Mouse (Mus musculus) ES-CJ7 (cell line): ENCODE measurements around the gene Ift122.

Experiments
- DNase-seq: peaks from one replicate; pipeline ENCODE4 v3.0.0; 2011; ENCODE audit warnings: low read depth, low spot score

Ift122 gene

DNA sequence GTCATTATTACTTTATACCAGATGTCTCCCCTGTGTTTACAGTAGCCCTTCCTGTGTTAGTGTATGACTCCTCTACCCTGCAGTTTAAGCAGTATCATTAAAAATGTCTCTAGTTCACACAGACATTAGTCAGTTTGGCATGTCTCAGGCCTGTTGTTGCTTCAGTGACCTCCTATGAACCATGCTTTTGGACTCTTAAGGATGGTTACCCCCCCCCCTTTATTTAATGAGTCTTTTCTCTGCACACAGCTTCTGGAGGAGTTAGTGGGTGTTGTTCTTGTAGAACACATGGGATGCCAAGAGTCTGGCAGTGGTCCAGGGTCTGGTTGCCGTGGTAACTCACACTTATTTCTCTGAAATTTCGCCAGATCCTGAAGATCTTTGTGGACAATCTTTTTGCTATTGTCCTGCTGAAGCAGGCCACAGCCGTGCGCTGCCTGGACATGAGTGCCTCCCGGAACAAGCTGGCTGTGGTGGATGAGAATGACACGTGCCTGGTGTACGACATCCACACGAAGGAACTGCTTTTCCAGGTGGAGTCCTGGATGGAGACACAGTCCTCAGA, 38.3 kb downstream of the Ift122 start:
- no peak for DNase-seq

DNA sequence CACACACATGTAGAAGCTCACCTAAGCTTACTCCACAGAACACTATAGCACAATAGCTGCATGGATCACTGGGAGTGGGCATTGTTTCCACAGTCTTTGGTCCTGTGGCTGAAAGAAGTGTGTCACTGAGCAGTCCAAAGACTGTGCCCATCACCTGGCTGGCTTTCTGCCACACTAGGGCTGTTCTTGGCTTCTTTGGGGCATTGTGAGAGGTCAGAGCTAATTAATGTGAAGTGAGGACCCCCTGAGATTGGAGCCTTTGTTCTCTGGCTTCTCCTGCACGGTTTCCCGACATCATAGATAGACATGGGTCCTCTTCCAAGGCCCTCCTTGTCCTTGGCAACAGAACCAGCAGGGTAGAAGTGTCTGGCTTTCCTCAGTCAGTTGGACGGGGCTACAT, 39.1 kb downstream of the Ift122 start:
- DNase-seq, result no peak

DNA sequence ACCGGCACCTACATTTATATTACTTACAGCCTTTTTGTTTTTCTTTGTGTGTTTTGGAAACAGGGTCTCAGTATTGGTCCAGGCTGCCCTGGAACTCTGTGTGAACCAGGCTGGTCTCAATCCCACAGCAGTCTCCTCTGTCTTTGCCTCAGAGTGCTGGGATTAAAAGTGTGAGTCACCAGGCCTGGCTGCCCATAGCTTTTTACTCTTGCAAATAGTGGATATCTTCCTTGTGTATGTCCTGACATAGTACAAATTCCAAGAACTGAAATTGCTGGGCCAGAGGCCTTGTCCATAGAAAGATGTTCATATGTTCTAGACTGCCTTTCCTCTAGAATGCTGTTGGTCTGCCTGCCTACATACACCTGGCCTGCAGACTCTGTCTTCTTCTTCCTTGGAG, 43.1 kb downstream of the Ift122 start:
- DNase-seq, result no peak

DNA sequence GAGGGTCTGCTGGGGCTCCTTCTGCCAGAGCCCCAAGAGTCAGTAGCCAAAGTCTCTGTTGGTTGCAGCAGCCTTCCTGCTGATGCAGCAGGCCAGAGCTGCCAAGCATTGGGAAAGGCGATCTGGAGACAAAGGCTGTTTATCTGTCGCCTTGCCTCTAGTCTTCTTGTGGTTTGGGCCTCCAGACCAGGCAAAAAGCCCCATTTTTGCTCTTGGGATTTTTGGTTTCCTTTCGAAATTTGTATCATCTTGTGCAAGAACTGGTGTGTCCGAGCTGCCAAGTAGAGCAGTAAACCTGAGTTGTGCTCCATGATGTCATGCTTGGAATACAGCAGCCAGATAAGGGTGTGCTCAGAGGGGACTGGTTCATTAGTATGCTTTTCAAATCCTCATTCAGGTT, 43.8 kb downstream of the Ift122 start:
- DNase-seq, result no peak

DNA sequence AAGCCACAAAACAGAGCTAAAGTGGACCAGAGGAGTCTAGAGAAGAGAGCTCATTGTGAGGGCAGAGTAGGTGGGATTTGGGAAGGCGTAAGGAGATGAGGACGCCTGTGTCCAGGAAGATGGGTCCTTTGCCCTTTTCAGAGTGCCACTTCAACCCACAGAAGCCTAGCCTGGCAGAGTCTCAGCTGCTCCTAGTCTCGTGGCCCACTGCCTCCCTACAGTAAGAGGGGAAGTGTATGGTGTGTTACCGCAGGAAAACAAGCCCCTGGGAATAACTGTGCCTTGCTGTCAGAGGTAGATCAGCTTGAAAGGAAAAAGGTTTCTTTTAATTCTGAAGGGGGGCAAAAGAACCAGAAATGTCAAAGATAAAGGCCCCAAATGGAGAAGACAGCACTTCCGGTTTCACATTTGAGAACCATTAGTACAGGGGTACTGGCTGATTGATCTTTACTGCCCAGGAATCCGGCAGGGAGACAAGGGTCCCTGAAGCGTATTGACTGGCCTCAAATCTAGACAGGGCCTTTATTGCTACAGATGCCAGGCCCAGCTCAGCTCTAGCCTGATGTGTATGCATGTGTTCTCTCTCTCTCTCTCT, 44.8 kb downstream of the Ift122 start:
- DNase-seq, result no peak

DNA sequence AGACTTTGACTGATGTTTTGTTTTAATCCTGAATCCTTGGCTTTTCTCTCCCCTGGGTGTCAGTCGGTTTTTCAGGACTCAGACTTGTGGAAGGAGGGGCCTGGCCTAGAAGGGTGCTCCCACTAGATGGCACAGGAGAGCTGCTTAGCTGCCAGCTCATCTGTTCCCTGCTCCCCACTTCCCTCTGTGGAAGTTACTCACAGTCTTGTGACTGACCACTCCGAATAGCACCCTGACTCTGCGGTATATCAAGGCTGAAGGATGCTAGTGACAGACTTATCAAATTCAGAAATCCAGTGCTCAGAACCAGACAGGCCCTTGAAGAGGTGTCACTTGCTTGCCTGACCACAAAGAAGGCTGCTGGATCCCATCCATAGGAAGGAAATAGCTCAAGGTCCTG, 47.8 kb downstream of the Ift122 start:
- DNase-seq, result peak; percentile 30

DNA sequence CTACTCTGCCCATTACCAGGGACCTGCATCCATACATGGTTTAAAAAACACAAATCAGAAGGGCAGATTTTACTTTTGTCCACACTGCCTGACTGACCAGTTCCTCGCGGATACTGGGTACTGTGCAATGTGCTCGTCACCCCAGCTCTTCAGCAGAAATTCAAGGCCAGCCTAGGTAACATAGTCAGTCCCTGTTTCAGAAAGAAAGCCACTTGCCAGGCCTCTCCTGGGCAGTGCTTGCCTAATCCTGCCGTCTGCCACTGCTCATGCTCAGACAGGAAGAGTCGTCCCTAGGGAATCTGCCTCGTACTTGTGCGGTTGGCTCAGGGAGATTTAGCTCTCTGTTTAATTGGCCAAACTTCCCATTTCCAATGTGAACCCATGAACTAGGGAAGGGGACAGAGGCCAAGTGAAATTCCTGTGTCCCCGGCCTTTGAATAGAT, 48.2 kb downstream of the Ift122 start:
- DNase-seq, result no peak

DNA sequence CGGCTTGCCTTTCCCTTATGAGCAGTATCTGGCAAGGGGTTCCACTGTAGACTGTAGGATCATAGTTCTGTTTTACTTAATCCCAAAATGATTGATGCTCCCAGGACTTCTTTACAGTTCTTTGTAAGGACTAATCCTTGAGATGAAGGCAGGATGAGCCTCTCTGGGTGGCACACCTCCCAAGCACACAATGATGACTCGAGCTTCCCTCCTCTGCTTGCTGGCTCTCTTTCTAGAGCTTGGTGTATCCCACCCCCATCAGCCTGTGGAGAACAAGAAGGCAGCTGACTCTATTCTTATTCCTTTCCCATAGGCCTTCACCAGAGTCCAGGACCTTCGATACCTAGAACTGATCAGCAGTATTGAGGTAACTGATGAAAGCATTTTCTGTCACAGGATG, 49.3 kb downstream of the Ift122 start:
- no peak for DNase-seq

DNA sequence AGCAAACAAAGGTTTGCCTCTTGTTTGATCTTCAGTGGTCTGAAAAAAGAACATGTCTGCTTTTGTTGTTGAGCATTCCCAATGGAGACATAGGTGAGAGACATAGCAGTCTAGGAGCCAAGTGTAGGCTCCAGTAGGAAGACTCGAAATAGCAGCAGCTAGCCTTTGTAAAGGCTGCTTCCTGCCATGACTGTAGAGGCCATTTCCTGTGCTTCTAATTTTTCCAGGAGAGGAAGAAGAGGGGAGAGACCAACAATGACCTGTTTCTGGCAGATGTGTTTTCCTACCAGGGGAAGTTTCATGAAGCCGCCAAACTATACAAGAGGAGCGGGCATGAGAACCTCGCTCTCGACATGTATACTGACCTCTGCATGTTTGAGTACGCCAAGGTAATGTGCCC, 52.3 kb downstream of the Ift122 start:
- no peak for DNase-seq

DNA sequence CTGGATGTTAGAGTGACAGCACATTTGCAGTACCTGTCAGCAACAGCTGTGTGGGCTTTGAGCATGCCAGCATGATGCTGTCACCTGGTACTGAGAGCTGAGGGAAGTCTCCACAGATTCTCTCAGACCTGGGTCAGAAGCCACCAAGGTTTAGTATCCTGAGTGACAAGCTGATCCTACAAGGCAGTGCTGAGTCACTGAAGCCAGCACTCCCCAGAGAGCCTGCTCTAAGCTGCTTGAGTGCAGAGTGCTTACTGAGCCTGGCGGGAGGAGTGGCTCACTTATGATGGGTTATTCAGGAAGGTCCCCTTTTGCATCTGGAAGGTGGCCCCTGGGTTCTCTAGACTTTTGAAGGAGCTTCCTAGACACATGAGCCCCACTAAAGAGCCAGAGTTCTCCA, 53.2 kb downstream of the Ift122 start:
- DNase-seq, result no peak

DNA sequence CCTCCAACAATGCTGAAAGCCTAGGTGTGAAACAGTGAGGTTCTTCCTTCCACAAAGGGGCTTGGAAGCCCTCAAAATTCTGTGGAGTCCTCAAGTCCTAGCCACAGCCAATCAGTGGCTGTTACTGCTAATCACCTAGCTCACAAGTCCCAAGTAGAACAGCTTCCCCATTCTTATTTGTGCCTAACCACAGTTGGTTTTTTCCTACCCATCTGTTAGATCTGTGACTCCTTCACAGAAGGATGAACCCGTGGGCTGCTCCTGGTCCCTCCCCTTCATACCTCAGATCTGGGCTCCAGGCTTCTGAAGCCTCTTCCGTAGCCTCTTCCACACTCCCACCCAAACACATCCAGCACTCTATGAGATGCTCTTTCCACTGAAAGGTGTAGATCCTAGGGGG, 53.6 kb downstream of the Ift122 start:
- DNase-seq, result no peak

DNA sequence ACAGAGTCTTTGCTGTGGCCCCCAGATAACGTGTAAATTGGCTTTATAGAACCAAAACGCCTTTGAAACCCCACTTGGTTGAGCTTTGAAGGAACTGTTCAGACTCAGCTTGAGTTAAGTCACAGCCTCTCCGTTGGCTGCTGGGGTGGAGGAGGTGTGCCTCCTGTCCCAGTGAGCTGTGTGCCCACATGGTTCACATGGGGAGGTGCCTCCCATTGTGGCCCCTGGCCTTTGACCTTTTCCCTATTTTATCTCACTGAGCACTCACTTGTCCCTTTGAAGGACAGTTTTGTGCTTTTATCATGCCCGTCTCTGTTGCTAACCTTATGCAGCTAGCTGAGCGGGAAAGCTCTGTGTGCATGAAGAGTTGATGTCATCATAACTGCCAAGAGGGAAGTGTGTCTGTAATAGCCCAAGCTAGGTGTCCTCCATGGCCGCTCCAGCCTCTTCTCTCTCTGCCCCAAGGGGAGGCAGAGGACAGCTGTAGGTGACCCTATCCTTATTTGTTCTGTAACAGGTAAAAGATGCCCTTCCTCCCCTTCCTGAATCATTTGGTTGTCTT, 55.2 kb downstream of the Ift122 start:
- DNase-seq, result no peak

DNA sequence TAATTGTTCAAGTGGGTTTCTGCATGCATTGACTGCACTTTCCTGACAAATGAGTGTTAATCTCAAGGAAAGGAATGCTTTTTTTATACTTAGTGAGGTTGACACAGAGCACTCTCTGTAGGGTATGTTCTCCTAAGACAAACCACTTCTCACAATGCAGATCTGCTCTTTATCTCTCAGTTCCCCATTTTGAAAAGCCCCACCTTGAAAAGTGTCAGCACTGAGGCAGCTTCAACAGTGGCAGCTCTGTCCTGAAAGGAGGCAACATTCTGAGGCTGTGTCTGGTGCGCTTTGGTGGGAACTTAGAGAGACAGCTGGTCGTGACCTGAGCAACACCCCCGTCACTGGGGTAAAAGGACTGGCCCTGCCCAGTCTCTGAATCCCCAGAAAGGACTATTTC, 55.8 kb downstream of the Ift122 start:
- DNase-seq, result no peak

DNA sequence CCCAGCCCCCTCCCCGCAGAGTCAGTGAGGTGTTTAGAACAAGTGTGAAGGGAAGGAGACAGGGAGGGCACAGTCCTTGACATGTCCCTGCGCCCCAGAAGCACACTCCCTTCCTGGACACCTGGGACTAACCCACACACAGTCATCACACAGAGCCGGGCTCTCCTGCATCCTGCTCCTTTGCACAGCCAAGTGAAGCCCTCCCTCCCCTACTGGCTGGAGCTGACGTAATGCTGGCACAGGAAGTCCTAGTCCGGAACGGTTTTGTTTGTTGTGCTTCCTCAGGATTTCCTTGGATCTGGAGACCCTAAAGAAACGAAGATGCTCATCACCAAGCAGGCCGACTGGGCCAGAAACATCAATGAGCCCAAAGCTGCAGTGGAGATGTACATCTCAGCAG, 56.7 kb downstream of the Ift122 start:
- DNase-seq, result no peak

DNA sequence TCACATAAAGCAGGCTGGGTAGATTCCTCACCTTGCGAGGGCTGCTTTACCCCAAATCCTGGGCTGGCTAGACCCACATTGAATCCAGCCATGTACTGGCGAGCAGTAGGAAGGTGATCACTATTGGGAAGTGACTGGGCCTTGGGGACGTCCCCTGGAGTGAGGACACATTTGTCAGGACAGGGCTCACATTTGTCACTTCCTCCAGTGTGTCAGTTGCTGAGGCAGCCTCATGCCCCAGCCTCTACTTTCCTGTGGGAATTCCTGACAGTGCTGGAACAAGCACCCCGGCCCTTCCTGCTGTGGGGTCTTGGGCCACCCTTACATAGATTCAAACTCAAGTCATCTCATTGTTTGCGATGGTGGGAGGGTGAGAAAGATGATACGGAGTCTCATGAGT, 58.5 kb downstream of the Ift122 start:
- no peak for DNase-seq

DNA sequence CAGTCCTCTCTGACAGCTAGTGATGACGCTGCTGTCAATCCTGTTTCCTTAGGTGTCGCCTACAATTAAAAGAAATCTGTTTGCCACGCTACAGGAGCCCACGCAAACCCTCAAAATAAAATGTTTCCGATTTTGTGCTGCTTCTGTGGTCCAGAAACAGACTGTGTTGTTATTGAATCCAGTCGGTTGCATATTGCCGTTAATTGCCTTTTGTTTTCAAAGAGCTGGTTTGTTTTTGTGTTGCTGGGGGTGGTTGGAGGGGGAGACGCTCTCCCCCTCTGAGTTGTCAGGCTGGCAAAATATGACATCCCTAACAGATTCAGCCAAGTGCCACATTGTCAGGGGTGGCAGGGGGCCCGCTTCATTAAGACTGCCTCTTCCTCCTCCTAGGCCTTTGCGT, 60.2 kb downstream of the Ift122 start:
- no peak for DNase-seq

DNA sequence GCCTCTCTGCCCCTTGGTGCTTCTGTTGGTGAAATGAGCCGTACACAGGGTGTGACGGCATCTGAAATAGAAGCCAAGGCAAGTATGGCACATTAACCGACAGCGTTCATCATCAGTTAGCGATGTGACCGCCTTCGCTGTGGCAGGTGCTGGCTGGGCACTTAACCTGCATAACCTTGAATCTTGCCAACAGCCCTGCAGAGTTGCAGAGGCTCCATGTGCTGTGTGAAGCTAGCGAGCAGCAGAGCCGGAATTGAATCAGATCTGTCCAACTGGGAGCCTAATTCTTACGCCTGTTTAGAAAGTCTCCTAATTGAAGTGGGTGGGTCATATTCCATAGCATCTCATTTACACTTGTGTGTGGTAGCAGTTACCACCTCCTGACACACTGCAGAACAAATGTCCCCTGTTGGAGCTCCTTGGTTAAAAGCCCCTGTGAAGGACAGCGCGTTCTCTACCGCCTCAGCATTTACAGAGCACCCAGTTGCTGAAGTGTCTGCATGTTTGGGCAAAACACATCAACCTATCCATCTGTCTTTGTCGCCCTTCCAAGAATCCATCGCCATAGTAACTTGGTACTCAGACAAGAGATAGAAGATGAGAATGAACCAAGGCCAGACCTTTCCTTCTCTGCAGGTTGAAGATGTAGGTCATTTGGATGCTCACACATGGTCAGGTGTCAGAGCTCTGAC, 61.4 kb downstream of the Ift122 start:
- DNase-seq, result no peak

DNA sequence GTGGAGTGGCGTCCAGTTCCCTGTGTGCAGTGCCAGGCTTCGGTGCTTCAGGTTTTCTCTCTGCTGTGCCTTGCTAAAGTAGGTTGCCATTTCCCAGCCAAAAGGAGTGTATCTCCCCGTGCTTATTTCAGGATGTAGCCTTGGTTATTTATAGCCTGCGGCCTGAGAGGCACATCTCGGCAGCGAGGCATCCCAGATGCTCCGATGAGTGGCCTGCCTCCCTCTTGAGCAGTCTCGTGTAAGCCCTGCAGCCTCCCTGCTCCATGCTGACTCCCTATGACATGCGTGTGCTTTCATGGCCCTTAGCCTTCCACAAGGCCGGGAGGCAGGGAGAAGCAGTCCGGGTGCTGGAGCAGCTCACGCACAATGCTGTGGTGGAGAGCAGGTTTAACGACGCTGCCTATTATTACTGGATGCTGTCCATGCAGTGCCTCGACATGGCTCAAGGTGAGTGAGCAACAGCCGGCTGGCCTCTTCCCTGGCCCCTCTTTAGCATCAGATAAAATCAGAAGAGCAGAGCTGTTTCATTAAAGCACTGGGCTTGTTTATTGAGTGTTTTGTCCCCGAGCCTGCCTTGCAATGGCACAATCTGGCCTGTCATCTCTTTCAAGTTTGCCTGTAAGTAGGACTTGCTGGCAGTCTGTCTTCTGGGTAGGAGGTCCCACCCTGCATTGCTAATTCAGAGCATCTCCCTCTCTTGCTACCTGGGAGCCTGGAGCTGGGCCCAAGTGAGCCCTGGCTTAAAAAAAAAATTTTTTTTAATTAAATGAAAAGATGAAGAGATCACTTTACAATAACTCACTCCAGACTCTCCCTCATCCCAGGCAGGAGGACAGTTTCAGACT, 62.6 kb downstream of the Ift122 start:
- DNase-seq, result no peak

DNA sequence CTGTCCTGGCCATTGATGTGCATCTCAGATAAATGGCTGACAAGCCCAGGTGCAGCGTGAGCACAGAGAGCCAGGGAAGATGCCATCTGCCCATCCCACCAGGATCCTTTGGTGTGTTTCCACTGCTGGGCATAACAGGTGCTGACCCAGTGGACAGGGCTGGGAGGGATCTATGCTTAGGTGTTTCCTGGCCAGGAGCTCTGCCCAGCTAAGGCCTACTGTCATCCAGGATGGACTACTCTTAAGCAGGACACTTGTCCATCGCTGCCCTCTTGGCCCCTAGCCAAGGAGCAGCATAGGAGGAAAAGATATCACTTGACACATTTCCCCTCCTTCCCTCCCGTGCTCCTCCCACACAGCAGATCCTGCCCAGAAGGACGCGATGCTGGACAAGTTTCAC, 63.3 kb downstream of the Ift122 start:
- no peak for DNase-seq

DNA sequence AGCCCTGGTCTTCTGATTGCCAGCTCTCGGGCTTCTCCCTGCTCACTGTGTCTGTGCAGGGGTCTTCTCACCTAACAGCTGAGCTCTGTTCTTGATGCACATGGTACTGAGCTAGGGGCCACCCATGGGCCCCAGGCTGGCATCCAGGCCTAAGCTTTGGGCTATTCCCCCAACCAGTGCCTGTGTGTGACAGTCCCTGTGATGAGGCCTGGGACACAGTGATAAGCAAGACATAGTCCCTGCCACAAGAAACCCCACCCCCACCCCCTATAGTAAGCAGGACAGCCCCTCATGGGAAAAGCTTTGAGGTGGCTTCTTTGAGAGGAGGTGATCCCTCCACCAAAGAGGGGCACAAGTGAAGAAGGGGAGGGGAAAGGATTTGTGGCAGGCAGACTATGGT, 65.3 kb downstream of the Ift122 start:
- no peak for DNase-seq

DNA sequence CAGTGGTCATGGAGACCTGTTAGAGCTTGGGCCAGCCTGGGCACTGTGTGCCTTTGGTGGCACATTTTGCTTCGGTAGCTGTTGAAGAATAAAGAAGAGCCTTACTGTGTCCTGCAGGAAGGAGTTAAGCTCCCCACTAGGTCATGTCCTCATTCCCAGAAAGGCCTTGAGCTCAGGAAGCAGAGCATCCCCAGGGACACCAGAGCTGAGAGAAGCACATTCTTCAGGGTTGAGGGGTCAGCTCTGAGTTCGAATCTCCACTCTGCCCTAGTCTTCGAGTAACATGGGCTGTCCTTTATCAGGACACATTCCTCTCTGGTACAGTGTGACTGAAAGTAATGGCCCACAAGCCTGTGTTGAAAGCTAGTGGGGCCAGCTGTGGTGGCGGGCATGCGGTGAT, 66.6 kb downstream of the Ift122 start:
- no peak for DNase-seq

DNA sequence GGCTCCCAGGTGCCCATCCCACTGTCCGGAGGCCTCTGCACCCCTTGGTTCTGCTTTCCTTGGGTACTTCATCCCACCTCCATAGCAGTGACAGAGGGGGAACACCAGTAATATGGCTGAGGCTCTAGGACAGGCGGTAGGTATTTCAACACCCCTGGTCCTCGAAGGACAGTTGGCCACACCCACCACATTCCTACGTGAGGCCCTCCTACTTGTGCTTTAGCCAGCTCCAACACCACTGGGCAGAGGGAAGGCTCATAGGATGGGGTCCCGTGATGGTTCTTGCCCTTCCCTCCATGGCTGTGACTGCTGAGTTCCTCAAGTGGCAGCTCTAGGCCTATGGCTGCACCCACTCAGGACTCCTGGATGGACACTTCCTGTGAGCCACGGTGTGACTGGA, 71.6 kb downstream of the Ift122 start:
- no peak for DNase-seq
